Mouse (Mus musculus) megakaryocyte-erythroid progenitor cell, adult 5 weeks (primary cell): ENCODE data around the gene Ppm1e. TPM values are rescaled to one million over a fixed set of nuclear protein-coding genes. Genes with fewer than 3 reads are reported as not detected.

Source experiments
- polyA plus RNA-seq: library from polyadenylated mRNA; stranded (reverse); fragments of >175 nt; gene quantifications from 2 replicates; pipeline ENCODE4 v1.2.3, GENCODE M21; 2012

Ppm1e gene
- polyA plus RNA-seq: 0.51 and 1.5 TPM in 2 replicates

DNA sequence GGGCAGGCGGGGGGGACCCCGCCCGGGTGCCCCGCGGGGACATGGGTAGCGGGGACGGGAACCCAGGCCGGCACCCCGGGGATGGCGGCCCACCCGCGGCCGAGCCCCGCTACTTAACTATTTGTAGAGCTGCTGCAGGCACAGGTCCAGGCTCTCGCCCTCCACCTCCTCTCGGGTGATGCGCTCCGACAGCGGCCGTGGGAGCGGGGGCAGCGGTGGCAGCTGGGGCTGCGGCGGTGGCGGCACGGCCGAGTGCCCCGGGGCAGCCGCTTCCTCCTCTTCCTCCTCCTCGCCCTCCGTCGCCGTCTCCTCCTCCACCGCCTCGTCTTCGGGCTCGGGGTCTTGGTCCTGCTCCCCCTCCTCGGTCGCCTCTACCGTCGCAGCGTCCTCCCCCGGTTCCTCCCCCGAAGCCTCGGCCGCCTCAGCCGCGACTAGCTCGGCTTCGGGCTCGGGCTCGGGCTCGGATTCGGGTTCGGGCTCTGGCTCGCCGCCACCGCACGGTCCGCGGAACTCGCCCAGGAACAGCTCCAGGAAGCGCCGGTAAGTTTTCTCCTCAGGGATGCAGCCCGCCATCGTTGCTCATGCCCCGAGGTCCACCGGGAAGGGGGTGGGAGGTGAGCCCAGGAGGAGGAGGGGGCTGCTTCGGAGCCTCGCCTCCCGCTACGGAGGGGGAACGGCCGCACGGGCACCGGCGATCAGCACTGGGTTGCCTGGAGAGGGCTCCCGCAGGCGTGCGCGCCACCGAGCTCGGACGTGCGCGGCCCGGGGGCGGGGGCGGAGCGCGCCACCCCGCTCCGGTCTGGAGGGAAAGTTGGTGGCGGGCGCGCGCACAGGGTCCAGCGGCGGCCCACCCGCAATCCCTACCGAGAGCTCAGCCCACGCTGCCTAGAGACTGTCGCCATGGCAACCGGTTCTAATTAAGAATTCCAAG, at the start of gene Ppm1e:
TSS of gene Ppm1e (minus strand) at position 693 of the 931 bp plus-strand sequence.

DNA sequence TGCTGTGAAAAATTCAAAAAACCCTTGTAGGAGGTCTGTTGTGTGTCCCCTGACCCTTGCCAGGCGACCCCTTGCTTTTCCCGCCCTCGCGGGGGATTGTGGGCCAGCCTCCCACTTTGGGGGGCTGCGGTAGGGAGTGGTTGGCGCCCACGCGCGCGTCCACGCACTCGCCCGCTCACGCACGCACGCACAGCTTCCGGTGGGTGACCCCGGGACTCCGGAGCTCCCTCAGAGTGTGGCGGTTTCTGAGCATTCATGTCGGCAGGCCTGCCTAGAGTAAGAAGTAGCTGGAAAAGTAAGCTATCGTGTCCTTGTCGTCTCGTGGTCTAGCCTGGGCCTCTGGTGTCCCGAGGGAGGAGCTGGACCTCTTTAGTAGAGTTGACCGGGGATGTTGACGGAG, 46.1 kb upstream of the Ppm1e start, which contains the start of the genes Rad51c and Tex14:
TSS of gene Rad51c (minus strand) at position 79 of the 400 bp plus-strand sequence.
TSS of gene Tex14 (plus strand) at position 190 of the 400 bp plus-strand sequence.

Other genes starting within 250 kb of the Ppm1e start
- gene Ska2, start 249.8 kb downstream of the Ppm1e start, polyA plus RNA-seq: 0.64 and 0.69 TPM in 2 replicates
- gene Trim37, start 231.9 kb downstream of the Ppm1e start, polyA plus RNA-seq: 18.8 and 19.0 TPM in 2 replicates
- gene Rad51c, start 45.9 kb upstream of the Ppm1e start, polyA plus RNA-seq: 0.90 and 1.8 TPM in 2 replicates
- 0.01 TPM in 1 of 2 replicates, not detected in the other for gene Tex14, start 46.0 kb upstream of the Ppm1e start, polyA plus RNA-seq
- not detected in 2 replicates for gene Gm11492, start 207.6 kb upstream of the Ppm1e start, polyA plus RNA-seq
- gene Sept4, start 209.9 kb upstream of the Ppm1e start, polyA plus RNA-seq: 3.1 and 3.9 TPM in 2 replicates
- gene Mtmr4, start 233.1 kb upstream of the Ppm1e start, polyA plus RNA-seq: 13.7 and 14.9 TPM in 2 replicates